Mouse (Mus musculus) MEL (cell line): ENCODE measurements around the gene Zscan22. TPM values are rescaled to one million over a fixed set of nuclear protein-coding genes. Genes with fewer than 3 reads are reported as not detected.

Source experiments
- DNase-seq: peaks from one replicate; pipeline ENCODE4 v3.0.0; 2011; ENCODE audit warnings: low read depth, low spot score
- H3K27ac ChIP-seq: 2 replicates; pipeline ENCODE4 v1.5.1; 2012; ENCODE audit warnings: low read depth, mild to moderate bottlenecking, control low read depth, low read length, moderate library complexity; ENCODE audit not compliant: control insufficient read depth
- H3K27me3 ChIP-seq, 2 experiments: fragments of 150-350 bp in 1 of 2; sonication (generic) in 1 of 2; 2 replicates each; pipeline ENCODE4 v1.6.1; 2012; ENCODE audit warnings: low read length in 2 of 2, mild to moderate bottlenecking in 2 of 2, improper control_type of control experiment in 1 of 2, moderate library complexity in 1 of 2; ENCODE audit not compliant: insufficient read depth in 2 of 2, control insufficient read depth in 1 of 2
- H3K36me3 ChIP-seq, 2 experiments: 2 replicates each; pipeline ENCODE4 v1.6.1; 2012 to 2014; ENCODE audit warnings: low read length in 2 of 2, improper control_type of control experiment in 1 of 2, inconsistent platforms in 1 of 2, mild to moderate bottlenecking in 1 of 2; ENCODE audit not compliant: insufficient read depth in 2 of 2, control insufficient read depth in 1 of 2
- H3K4me1 ChIP-seq, 2 experiments: fragments of 150-350 bp in 1 of 2; sonication (generic) in 1 of 2; 2 replicates each; pipeline ENCODE4 v1.6.1; 2012; ENCODE audit warnings: low read length in 2 of 2, improper control_type of control experiment in 1 of 2, mild to moderate bottlenecking in 1 of 2; ENCODE audit not compliant: insufficient read depth in 2 of 2, control insufficient read depth in 1 of 2
- H3K4me3 ChIP-seq, 2 experiments: fragments of 150-350 bp in 1 of 2; sonication (generic) in 1 of 2; 2 replicates each; pipeline ENCODE4 v1.5.1; 2012; ENCODE audit warnings: low read depth in 2 of 2, low read length in 2 of 2, mild to moderate bottlenecking in 2 of 2, moderate library complexity in 2 of 2, control low read depth in 1 of 2, improper control_type of control experiment in 1 of 2; ENCODE audit not compliant: control insufficient read depth in 1 of 2, insufficient read depth in 1 of 2
- H3K79me2 ChIP-seq: 2 replicates; pipeline ENCODE4 v1.6.1; 2012; ENCODE audit warnings: mild to moderate bottlenecking, low read length, moderate library complexity; ENCODE audit not compliant: control insufficient read depth, poor library complexity, insufficient read depth
- H3K9ac ChIP-seq: 2 replicates; pipeline ENCODE4 v1.6.1; 2012; ENCODE audit warnings: low read depth, mild to moderate bottlenecking, control low read depth, low read length, moderate library complexity; ENCODE audit not compliant: control insufficient read depth, poor library complexity, severe bottlenecking
- H3K9me3 ChIP-seq: fragments of 150-350 bp; sonication (generic); replicated peaks from 2 replicates; pipeline ENCODE4 v1.6.1; 2012; ENCODE audit warnings: mild to moderate bottlenecking, low read length, improper control_type of control experiment, moderate library complexity; ENCODE audit not compliant: insufficient read depth
- BHLHE40 ChIP-seq: IDR thresholded peaks from 2 replicates; pipeline ENCODE4 v1.6.1; 2012; ENCODE audit warnings: low read depth, mild to moderate bottlenecking, inconsistent platforms, low read length, improper control_type of control experiment, borderline replicate concordance
- CHD2 ChIP-seq: IDR thresholded peaks from 2 replicates; pipeline ENCODE4 v1.6.1; 2011; ENCODE audit warnings: low read length, improper control_type of control experiment
- CTCF ChIP-seq, 3 experiments: IDR thresholded peaks in 2 of 3; conservative IDR thresholded peaks in 1 of 3; 2 replicates each; pipeline ENCODE4 v1.5.1; 2011 to 2012; ENCODE audit warnings: low read length in 3 of 3, low read depth in 2 of 3, mild to moderate bottlenecking in 2 of 3, improper control_type of control experiment in 1 of 3, inconsistent platforms in 1 of 3, mixed read lengths in 1 of 3, moderate library complexity in 1 of 3; ENCODE audit not compliant: control insufficient read depth in 1 of 3, insufficient read depth in 1 of 3, poor library complexity in 1 of 3, severe bottlenecking in 1 of 3
- E2F4 ChIP-seq: IDR thresholded peaks from 2 replicates; pipeline ENCODE4 v1.6.1; 2011; ENCODE audit warnings: low read depth, low read length, improper control_type of control experiment, borderline replicate concordance
- EP300 ChIP-seq, 2 experiments: IDR thresholded peaks; 2 replicates each; pipeline ENCODE4 v1.6.1; 2011; ENCODE audit warnings: improper control_type of control experiment in 2 of 2, low read length in 2 of 2, low read depth in 1 of 2, mild to moderate bottlenecking in 1 of 2
- ETS1 ChIP-seq: IDR thresholded peaks from 2 replicates; pipeline ENCODE4 v1.6.1; 2012; ENCODE audit warnings: low read depth, mild to moderate bottlenecking, inconsistent platforms, low read length, improper control_type of control experiment, moderate library complexity
- JUND ChIP-seq: IDR thresholded peaks from 2 replicates; pipeline ENCODE4 v1.6.1; 2011; ENCODE audit warnings: low read depth, mild to moderate bottlenecking, improper control_type of control experiment, low read length
- KAT2A ChIP-seq: conservative IDR thresholded peaks from 2 replicates; pipeline ENCODE4 v1.6.1; 2012; ENCODE audit warnings: low read depth, low read length, improper control_type of control experiment, inconsistent platforms
- MAFK ChIP-seq: IDR thresholded peaks from 2 replicates; pipeline ENCODE4 v1.6.1; 2011; ENCODE audit warnings: low read depth, mild to moderate bottlenecking, low read length, improper control_type of control experiment, borderline replicate concordance
- MAX ChIP-seq: IDR thresholded peaks from 2 replicates; pipeline ENCODE4 v1.6.1; 2011; ENCODE audit warnings: low read length, improper control_type of control experiment
- MAZ ChIP-seq: IDR thresholded peaks from 2 replicates; pipeline ENCODE4 v1.6.1; 2012; ENCODE audit warnings: low read depth, mild to moderate bottlenecking, inconsistent platforms, low read length, improper control_type of control experiment
- MEF2A ChIP-seq: IDR thresholded peaks from 2 replicates; pipeline ENCODE4 v1.6.1; 2014; ENCODE audit warnings: low read depth, mild to moderate bottlenecking, inconsistent platforms, low read length, improper control_type of control experiment; ENCODE audit not compliant: poor library complexity, insufficient replicate concordance, severe bottlenecking; ENCODE audit errors: extremely low read depth
- MYB ChIP-seq: IDR thresholded peaks from 2 replicates; pipeline ENCODE4 v1.6.1; 2011; ENCODE audit warnings: mild to moderate bottlenecking, low read depth, low read length, improper control_type of control experiment
- MYC ChIP-seq: IDR thresholded peaks from 2 replicates; pipeline ENCODE4 v1.6.1; 2011; ENCODE audit warnings: low read depth, mild to moderate bottlenecking, low read length, improper control_type of control experiment, moderate library complexity
- NRF1 ChIP-seq: IDR thresholded peaks from 2 replicates; pipeline ENCODE4 v1.6.1; 2014; ENCODE audit warnings: low read depth, mild to moderate bottlenecking, inconsistent platforms, low read length, improper control_type of control experiment, moderate library complexity; ENCODE audit not compliant: poor library complexity, insufficient read depth, severe bottlenecking
- RAD21 ChIP-seq: IDR thresholded peaks from 2 replicates; pipeline ENCODE4 v1.6.1; 2011; ENCODE audit warnings: mild to moderate bottlenecking, low read depth, low read length, improper control_type of control experiment
- RCOR1 ChIP-seq: IDR thresholded peaks from 2 replicates; pipeline ENCODE4 v1.6.1; 2012; ENCODE audit warnings: low read depth, mild to moderate bottlenecking, inconsistent platforms, low read length, improper control_type of control experiment
- SIN3A ChIP-seq: IDR thresholded peaks from 2 replicates; pipeline ENCODE4 v1.6.1; 2012; ENCODE audit warnings: low read length, improper control_type of control experiment, inconsistent platforms
- SMC3 ChIP-seq: IDR thresholded peaks from 2 replicates; pipeline ENCODE4 v1.6.1; 2011; ENCODE audit warnings: low read depth, low read length, improper control_type of control experiment
- TAL1 ChIP-seq: IDR thresholded peaks from 2 replicates; pipeline ENCODE4 v1.6.1; 2012; ENCODE audit warnings: mild to moderate bottlenecking, inconsistent platforms, low read length, moderate library complexity, mixed read lengths
- TBP ChIP-seq: IDR thresholded peaks from 2 replicates; pipeline ENCODE4 v1.8.0; 2011; ENCODE audit warnings: low read depth, low read length, improper control_type of control experiment
- UBTF ChIP-seq: IDR thresholded peaks from 2 replicates; pipeline ENCODE4 v1.6.1; 2012; ENCODE audit warnings: low read depth, mild to moderate bottlenecking, inconsistent platforms, low read length, improper control_type of control experiment, moderate library complexity, borderline replicate concordance; ENCODE audit not compliant: insufficient read depth
- USF2 ChIP-seq, 2 experiments: IDR thresholded peaks; 2 replicates each; pipeline ENCODE4 v1.6.1; 2011 to 2012; ENCODE audit warnings: improper control_type of control experiment in 2 of 2, low read length in 2 of 2, borderline replicate concordance in 1 of 2, inconsistent platforms in 1 of 2, low read depth in 1 of 2, mild to moderate bottlenecking in 1 of 2; ENCODE audit not compliant: insufficient read depth in 1 of 2
- ZC3H11A ChIP-seq: IDR thresholded peaks from 2 replicates; pipeline ENCODE4 v1.6.1; 2012; ENCODE audit warnings: low read depth, mild to moderate bottlenecking, inconsistent platforms, low read length, improper control_type of control experiment
- ZKSCAN1 ChIP-seq: IDR thresholded peaks from 2 replicates; pipeline ENCODE4 v1.6.1; 2012; ENCODE audit warnings: low read depth, mild to moderate bottlenecking, inconsistent platforms, low read length, improper control_type of control experiment, moderate library complexity
- ZMIZ1 ChIP-seq: IDR thresholded peaks from 2 replicates; pipeline ENCODE4 v1.6.1; 2012; ENCODE audit warnings: low read depth, mild to moderate bottlenecking, inconsistent platforms, low read length, improper control_type of control experiment, moderate library complexity
- polyA plus RNA-seq, 2 experiments: library from polyadenylated mRNA; stranded (reverse) in 1 of 2; unstranded in 1 of 2; fragments of >175 nt in 1 of 2; fragments of >200 nt in 1 of 2; gene quantifications; 2 replicates each; pipeline versions ENCODE4 v1.2.1 to v1.2.4; 2012; ENCODE audit warnings: low replicate concordance in 2 of 2, low read depth in 1 of 2; ENCODE audit not compliant: insufficient read length in 2 of 2, insufficient read depth in 1 of 2, missing spikeins in 1 of 2
- total RNA-seq: library from RNA; depleted of rRNA; stranded (reverse); fragments of 300-350 nt; gene quantifications from 2 replicates; pipeline ENCODE4 v1.2.3, GENCODE M21; 2012

The Zscan22 gene
- total and polyA plus RNA-seq, 3 experiments = 2.5 to 7.1 TPM; not detected in 1

DNA sequence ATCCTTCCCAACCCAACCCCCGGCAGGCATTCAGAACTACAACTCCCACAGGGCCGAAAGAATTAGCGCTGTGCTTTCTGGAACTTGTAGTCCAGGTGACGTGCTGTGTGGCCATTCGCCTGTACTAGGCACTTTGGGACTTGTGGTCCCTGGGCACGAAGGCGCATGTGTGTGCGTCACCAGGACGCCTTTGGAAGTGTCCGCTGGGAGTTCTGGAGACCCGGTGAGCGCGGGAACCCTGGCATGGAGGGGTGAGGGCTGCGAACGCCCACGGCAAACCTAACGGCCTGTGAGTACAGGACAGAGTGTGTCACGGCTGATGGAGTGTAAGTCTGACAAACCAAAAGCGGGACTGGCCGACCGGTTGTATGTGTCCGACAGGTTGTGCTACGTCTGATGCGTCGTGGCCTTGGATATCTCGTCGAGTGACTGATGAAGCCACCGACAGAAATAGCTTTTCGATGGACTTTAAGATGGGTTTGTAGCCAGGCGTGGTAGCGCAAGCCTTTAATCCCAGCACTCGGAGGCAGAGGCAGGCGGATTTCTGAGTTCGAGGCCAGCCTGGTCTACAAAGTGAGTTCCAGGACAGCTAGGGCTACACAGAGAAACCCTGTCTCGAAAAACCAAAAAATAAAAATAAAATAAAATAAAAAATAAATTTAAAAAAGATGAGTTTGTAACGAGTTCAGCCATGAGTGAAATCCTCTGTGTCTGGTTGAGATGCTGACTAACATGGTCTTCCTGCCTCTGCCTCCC lies at the start of gene Zscan22 (continued):
- TF ChIP-seq SMC3 = no peak
- TF ChIP-seq ZMIZ1 = no peak
- no peak for TF ChIP-seq ZKSCAN1
- no peak for TF ChIP-seq UBTF

DNA sequence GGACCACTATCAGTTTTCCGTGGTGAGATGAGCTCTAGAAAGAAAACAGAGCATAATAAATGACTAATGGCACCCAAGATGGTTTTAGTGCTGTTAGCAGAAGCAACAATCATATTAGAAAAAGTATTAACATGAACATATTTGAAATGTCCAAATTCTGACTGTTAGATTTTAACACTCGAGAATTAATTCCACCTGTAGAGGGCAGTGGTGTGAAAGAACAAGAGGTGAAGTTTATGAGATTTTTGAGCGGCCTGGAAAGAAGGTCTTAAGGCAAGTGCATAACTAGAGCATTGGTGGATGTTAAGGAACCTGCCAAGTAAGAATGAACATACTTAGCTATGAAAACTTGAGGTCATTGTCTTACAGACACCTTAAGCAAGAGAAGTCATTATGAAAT lies 23.3 kb upstream of the Zscan22 start:
- no peaks in the 10 kb centered on the region for H3K9me3 ChIP-seq
- no peaks in the 10 kb centered on the region for H3K27me3 ChIP-seq
- peak; percentile 68 for DNase-seq
- H3K4me3 ChIP-seq = no peak overlapping the region
- H3K36me3 ChIP-seq = no peaks in the 10 kb centered on the region
- TF ChIP-seq RAD21 (peak; percentile 67), ETS1 (no peak), EP300 (IDR thresholded peaks at IDR 0.05; ENCODE audit: low read depth in 1 of 2, low read length in 2 of 2) (no peak), MAX (no peak), JUND (no peak), MAZ (no peak), CHD2 (no peak), USF2 (IDR thresholded peaks at IDR 0.05; ENCODE audit: borderline replicate concordance in 1 of 2, insufficient read depth in 1 of 2, low read depth in 1 of 2, low read length in 2 of 2) (no peak), TAL1 (no peak), MYB (no peak), ZMIZ1 (no peak), NRF1 (no peak), SIN3A (no peak), MEF2A (no peak), UBTF (no peak), ZC3H11A (peak; percentile 30; the same call in 1 of the 2 replicates), BHLHE40 (no peak), KAT2A (no peak), RCOR1 (no peak), CTCF (IDR thresholded peaks at IDR 0.05 in 2 of 3, conservative IDR thresholded peaks at IDR 0.05 in 1 of 3; ENCODE audit: control insufficient read depth in 1 of 3, insufficient read depth in 1 of 3, low read depth in 2 of 3, low read length in 3 of 3, poor library complexity in 1 of 3, severe bottlenecking in 1 of 3) (peak in 2 of 3 experiments; percentile 27 to 65; a peak in 4 of 6 replicates), SMC3 (peak; percentile 54), TBP (no peak), E2F4 (no peak), MYC (no peak), MAFK (no peak)
- no peak overlapping the region for H3K9ac ChIP-seq
- H3K27ac ChIP-seq = no peak overlapping the region
- no peaks in the 10 kb centered on the region; the same call in 1 of the 2 replicates for H3K79me2 ChIP-seq
- H3K4me1 ChIP-seq = no peaks in the 10 kb centered on the region
